Comparison of ENCODE assay signal across 24 mouse cellular contexts in genomic region chr1:54855970-54856369, GRCm38 (mm10).
A peak's percentile ranks its signal among the peaks of the same experiment; 100 is the strongest.
DNase-seq lines count a peak whose midpoint lies in the region; ATAC-seq and TF ChIP-seq lines count a peak whose summit lies in the region.
"Had no signal": no experiment of that assay in that cellular context is flagged by ENCODE, and none has a peak within 500 bp of the region (broad histone marks: within the 10 kb centered on the region; RNA-seq: fewer than 3 reads in every experiment).

No protein-coding gene starts in this region.

- no peaks in the 10 kb centered on the region for H3K27me3 ChIP-seq in forebrain, embryonic 11.5 days (ENCODE audit: control insufficient read depth, insufficient read depth, low read length)
- H3K27me3 ChIP-seq in forebrain, embryonic 14.5 days (replicated peaks; ENCODE audit: control insufficient read depth, insufficient read depth, low read length) = no peaks in the 10 kb centered on the region
- no peaks in the 10 kb centered on the region for H3K27me3 ChIP-seq in liver, embryonic 12.5 days (replicated peaks)
- no peaks in the 10 kb centered on the region for H3K27me3 ChIP-seq in liver, postnatal 0 days (ENCODE audit: insufficient read depth, low read length)
- H3K27me3 ChIP-seq: CH12.LX; embryonic facial prominence, embryonic 12.5 days; forebrain, embryonic 15.5 days; Patski had no signal

- H3K27ac ChIP-seq in forebrain, embryonic 11.5 days (ENCODE audit: low read depth, low read length) = no peak overlapping the region
- H3K27ac ChIP-seq in forebrain, embryonic 14.5 days (ENCODE audit: low read depth, low read length) = no peak overlapping the region
- H3K27ac ChIP-seq in liver, embryonic 12.5 days = no peak overlapping the region
- H3K27ac ChIP-seq in liver, postnatal 0 days (ENCODE audit: low read depth) = no peak overlapping the region
- H3K27ac ChIP-seq: embryonic facial prominence, embryonic 10.5 days; embryonic facial prominence, embryonic 12.5 days; forebrain, embryonic 12.5 days; forebrain, embryonic 15.5 days had no signal

- DNase-seq in forebrain, embryonic 11.5 days (ENCODE audit: low spot score) = peak; percentile 28
- no peak for DNase-seq in forebrain, embryonic 14.5 days (ENCODE audit: low spot score)
- DNase-seq in liver, postnatal 0 days = no peak
- DNase-seq in neural tube, embryonic 10.5 days (ENCODE audit: extremely low spot score, low spot score) = no peak
- DNase-seq: adrenal gland, adult 8-10 months; adrenal gland, postnatal 14 days; adrenal gland, postnatal 36 days; B cell, adult 2 months; cerebellum, adult 11-12 months; cerebellum, adult 2 months; cerebellum, adult 9-10 months; cerebellum, postnatal 10 days; cerebellum, postnatal 25 days; forebrain, postnatal 0 days had no signal

- H3K9me3 ChIP-seq in forebrain, embryonic 11.5 days (ENCODE audit: control insufficient read depth, low read length) = no peaks in the 10 kb centered on the region
- no peaks in the 10 kb centered on the region for H3K9me3 ChIP-seq in forebrain, embryonic 14.5 days (replicated peaks; ENCODE audit: control insufficient read depth, low read length)
- no peaks in the 10 kb centered on the region for H3K9me3 ChIP-seq in liver, embryonic 12.5 days (replicated peaks)
- no peaks in the 10 kb centered on the region for H3K9me3 ChIP-seq in liver, postnatal 0 days (ENCODE audit: low read length)
- H3K9me3 ChIP-seq: embryonic facial prominence, embryonic 10.5 days; embryonic facial prominence, embryonic 12.5 days; forebrain, embryonic 12.5 days; forebrain, embryonic 15.5 days; G1E had no signal

- H3K36me3 ChIP-seq in forebrain, embryonic 11.5 days (ENCODE audit: control insufficient read depth, insufficient read depth, low read length) = no peaks in the 10 kb centered on the region
- no peaks in the 10 kb centered on the region for H3K36me3 ChIP-seq in forebrain, embryonic 14.5 days (ENCODE audit: control insufficient read depth, insufficient read depth, low read length)
- H3K36me3 ChIP-seq in liver, embryonic 12.5 days = no peaks in the 10 kb centered on the region
- H3K36me3 ChIP-seq in liver, postnatal 0 days (replicated peaks; ENCODE audit: insufficient read depth, low read length) = no peaks in the 10 kb centered on the region
- H3K36me3 ChIP-seq: embryonic facial prominence, embryonic 10.5 days; embryonic facial prominence, embryonic 12.5 days; forebrain, embryonic 12.5 days; forebrain, embryonic 15.5 days; G1E had no signal

- TF ChIP-seq CTCF in liver, postnatal 0 days (IDR thresholded peaks at IDR 0.05; ENCODE audit: low read depth) = no peak

- 92% methylated on average over 3 of the region's 3 CpGs for WGBS in forebrain, embryonic 11.5 days
- 86% methylated on average over 3 of the region's 3 CpGs for WGBS in forebrain, embryonic 14.5 days
- WGBS in liver, embryonic 12.5 days (ENCODE audit: insufficient replicate concordance) = 60% methylated on average over 3 of the region's 3 CpGs
- WGBS in liver, postnatal 0 days (ENCODE audit: insufficient replicate concordance) = 66% methylated on average over 3 of the region's 3 CpGs

- H3K4me2 ChIP-seq in forebrain, embryonic 11.5 days (ENCODE audit: low read depth, low read length, severe bottlenecking) = no peak overlapping the region
- H3K4me2 ChIP-seq in forebrain, embryonic 14.5 days (ENCODE audit: low read length) = no peak overlapping the region
- H3K4me2 ChIP-seq in liver, embryonic 12.5 days = no peak overlapping the region
- H3K4me2 ChIP-seq in liver, postnatal 0 days (ENCODE audit: low read depth, low read length) = no peak overlapping the region
- H3K4me2 ChIP-seq: embryonic facial prominence, embryonic 12.5 days; forebrain, embryonic 12.5 days; forebrain, embryonic 15.5 days had no signal

- no peak overlapping the region for H3K4me3 ChIP-seq in forebrain, embryonic 11.5 days (ENCODE audit: low read depth, low read length)
- H3K4me3 ChIP-seq in forebrain, embryonic 14.5 days (ENCODE audit: low read depth, low read length) = no peak overlapping the region
- H3K4me3 ChIP-seq in liver, embryonic 12.5 days = no peak overlapping the region
- H3K4me3 ChIP-seq in liver, postnatal 0 days (ENCODE audit: low read depth, low read length) = no peak overlapping the region
- H3K4me3 ChIP-seq: embryonic facial prominence, embryonic 10.5 days; embryonic facial prominence, embryonic 12.5 days; forebrain, embryonic 12.5 days; forebrain, embryonic 15.5 days had no signal

- no peak for ATAC-seq in forebrain, embryonic 11.5 days (replicated peaks; ENCODE audit: low FRiP score)
- ATAC-seq in forebrain, embryonic 14.5 days = no peak
- ATAC-seq in liver, embryonic 12.5 days = 0 out of 2 replicates have a peak, but pooled peaks have one; percentile 59
- ATAC-seq in liver, postnatal 0 days = no peak
- ATAC-seq: activated CD4-positive, CD25-positive, alpha-beta regulatory T cell, adult 4 months; CD4-positive, CD25-positive, alpha-beta regulatory T cell, adult 4 months; forebrain, embryonic 15.5 days; forebrain, postnatal 0 days; Patski had no signal

- no peak for TF ChIP-seq EP300 in liver, postnatal 0 days (IDR thresholded peaks at IDR 0.05; ENCODE audit: low read depth)

- H3K9ac ChIP-seq in forebrain, embryonic 11.5 days (ENCODE audit: low read length) = no peak overlapping the region
- no peak overlapping the region for H3K9ac ChIP-seq in forebrain, embryonic 14.5 days (ENCODE audit: low read length)
- H3K9ac ChIP-seq in liver, embryonic 12.5 days = no peak overlapping the region
- no peak overlapping the region for H3K9ac ChIP-seq in liver, postnatal 0 days (replicated peaks)
- H3K9ac ChIP-seq: embryonic facial prominence, embryonic 12.5 days; forebrain, embryonic 12.5 days; forebrain, embryonic 15.5 days; forebrain, postnatal 0 days had no signal

- H3K4me1 ChIP-seq in forebrain, embryonic 11.5 days (replicated peaks; ENCODE audit: control insufficient read depth, insufficient read depth, low read length) = peaks cover 2% of the 10 kb centered on the region; the same call in 1 of the 2 replicates
- peaks cover 4% of the 10 kb centered on the region; the same call in 1 of the 2 replicates for H3K4me1 ChIP-seq in forebrain, embryonic 14.5 days (ENCODE audit: control insufficient read depth, insufficient read depth, low read length)
- H3K4me1 ChIP-seq in liver, embryonic 12.5 days = peaks cover 27% of the 10 kb centered on the region
- H3K4me1 ChIP-seq in liver, postnatal 0 days (ENCODE audit: insufficient read depth) = peaks cover 3% of the 10 kb centered on the region; the same call in 1 of the 2 replicates
